Mouse (Mus musculus) lung, embryonic 15.5 days (tissue): ENCODE results near the gene Chid1. TPM values are rescaled to one million over a fixed set of nuclear protein-coding genes. Genes with fewer than 3 reads are reported as not detected.

Source experiments
- polyA plus RNA-seq: library from polyadenylated mRNA; unstranded; fragments of >200 nt; fragmentation: Nextera tagmentation; extraction: Ambion mirVana; gene quantifications from 2 replicates; pipeline ENCODE4 v1.2.1, GENCODE M21; 2015

Chid1 gene
- polyA plus RNA-seq, 1 experiment from 2014 or later: 40.9 TPM

Other genes starting within 250 kb of the Chid1 start
- 0.49 and 0.57 TPM in 2 replicates for gene Drd4, start 247.9 kb downstream of the Chid1 start, polyA plus RNA-seq
- gene Deaf1, start 212.2 kb downstream of the Chid1 start, polyA plus RNA-seq: 56.0 and 56.2 TPM in 2 replicates
- gene Tmem80, start 212.1 kb downstream of the Chid1 start, polyA plus RNA-seq: 42.3 and 45.8 TPM in 2 replicates
- 29.1 and 29.8 TPM in 2 replicates for gene Eps8l2, start 201.0 kb downstream of the Chid1 start, polyA plus RNA-seq
- gene Taldo1, start 147.7 kb downstream of the Chid1 start, polyA plus RNA-seq: 281 and 293 TPM in 2 replicates
- 50.8 and 51.8 TPM in 2 replicates for gene Gatd1, start 125.7 kb downstream of the Chid1 start, polyA plus RNA-seq
- gene Cend1, start 110.4 kb downstream of the Chid1 start, polyA plus RNA-seq: 0.52 and 0.90 TPM in 2 replicates
- 24.9 and 25.1 TPM in 2 replicates for gene Slc25a22, start 102.0 kb downstream of the Chid1 start, polyA plus RNA-seq
- gene Pidd1, start 95.8 kb downstream of the Chid1 start, polyA plus RNA-seq: 14.4 and 15.8 TPM in 2 replicates
- gene Rplp2, start 92.5 kb downstream of the Chid1 start, polyA plus RNA-seq: 1,155 and 1,294 TPM in 2 replicates
- 35.9 and 41.6 TPM in 2 replicates for gene Pnpla2, start 84.7 kb downstream of the Chid1 start, polyA plus RNA-seq
- gene Cracr2b, start 78.8 kb downstream of the Chid1 start, polyA plus RNA-seq: 35.6 and 40.8 TPM in 2 replicates
- 24.4 and 30.7 TPM in 2 replicates for gene Cd151, start 72.5 kb downstream of the Chid1 start, polyA plus RNA-seq
- 66.9 and 69.2 TPM in 2 replicates for gene Polr2l, start 64.7 kb downstream of the Chid1 start, polyA plus RNA-seq
- gene Tspan4, start 64.6 kb downstream of the Chid1 start, polyA plus RNA-seq: 96.9 and 100 TPM in 2 replicates
- gene Ap2a2, start 22.3 kb upstream of the Chid1 start, polyA plus RNA-seq: 69.1 and 73.4 TPM in 2 replicates
- gene Muc6, start 115.5 kb upstream of the Chid1 start, polyA plus RNA-seq: 0.07 and 0.11 TPM in 2 replicates
- gene Muc2, start 150.5 kb upstream of the Chid1 start, polyA plus RNA-seq: 0.08 and 0.37 TPM in 2 replicates
- gene Muc5ac, start 249.1 kb upstream of the Chid1 start, polyA plus RNA-seq: 0.16 and 0.27 TPM in 2 replicates